Mouse (Mus musculus) G1E-ER4 (cell line): Measurements from ENCODE around the gene Elmod2. TPM values are rescaled to one million over a fixed set of nuclear protein-coding genes. Genes with fewer than 3 reads are reported as not detected.

ENCODE experiments used
- GATA1 ChIP-seq: IDR thresholded peaks from one replicate; pipeline ENCODE4 v1.8.0; 2012; ENCODE audit warnings: low read length, inconsistent platforms
- polyA plus RNA-seq: library from polyadenylated mRNA; stranded (reverse); fragments of >175 nt; gene quantifications from 2 replicates; pipeline ENCODE4 v1.2.3, GENCODE M21; 2012

The Elmod2 gene
- polyA plus RNA-seq, 1 experiment = 0.22 TPM

GRCm38 (mm10) chr8:83304946-83305345 lies 27.3 kb downstream of the Elmod2 start:
- no peak for TF ChIP-seq GATA1

DNA sequence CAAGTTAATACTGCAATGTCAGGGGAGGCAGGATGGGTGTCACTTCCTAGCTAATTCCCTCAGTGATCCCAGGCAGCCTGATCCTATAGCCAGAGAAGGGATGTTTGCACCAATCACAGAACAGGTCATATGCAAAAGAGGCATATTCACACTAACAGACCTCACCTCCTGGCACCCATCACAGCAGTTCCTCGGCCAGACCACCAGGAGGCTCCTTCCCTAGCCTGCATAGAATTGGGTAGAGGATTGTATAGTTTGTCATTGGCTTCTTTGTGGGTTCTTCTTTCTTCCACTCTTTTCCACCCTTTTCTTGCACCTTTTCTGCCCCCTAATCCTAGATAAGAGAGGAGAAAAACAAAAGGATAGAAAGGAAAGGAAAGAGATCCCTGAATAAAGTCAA lies 32.2 kb downstream of the Elmod2 start:
- no peak for TF ChIP-seq GATA1

- TF ChIP-seq GATA1 = no peak
These were observed 34.9 kb downstream of the Elmod2 start for GRCm38 (mm10) chr8:83297375-83297774.

- no peak for TF ChIP-seq GATA1
These were observed 42.1 kb downstream of the Elmod2 start, which contains the start of gene Ucp1 for GRCm38 (mm10) chr8:83290176-83290575. TSS of gene Ucp1 (plus strand) at chr8:83290352.

DNA sequence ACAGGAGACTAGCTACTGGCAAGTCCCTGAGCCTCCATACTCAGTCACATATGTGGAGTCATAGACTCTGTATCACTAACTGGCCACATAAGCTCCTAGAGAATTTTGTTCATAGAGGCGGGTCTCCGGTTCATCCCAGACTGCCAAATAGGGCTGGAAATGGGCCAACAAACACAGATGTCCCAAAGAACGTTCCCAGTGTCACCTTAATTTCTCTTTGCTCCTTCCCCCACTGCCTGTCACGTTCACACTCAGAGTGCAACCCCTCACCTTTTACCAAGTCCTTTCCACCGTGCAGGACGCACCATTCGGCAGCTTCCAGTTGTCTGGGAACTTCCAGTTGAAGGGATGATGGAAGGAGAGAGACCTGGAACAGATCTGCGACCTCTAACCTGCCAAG lies 46.9 kb downstream of the Elmod2 start:
- TF ChIP-seq GATA1 = no peak

DNA sequence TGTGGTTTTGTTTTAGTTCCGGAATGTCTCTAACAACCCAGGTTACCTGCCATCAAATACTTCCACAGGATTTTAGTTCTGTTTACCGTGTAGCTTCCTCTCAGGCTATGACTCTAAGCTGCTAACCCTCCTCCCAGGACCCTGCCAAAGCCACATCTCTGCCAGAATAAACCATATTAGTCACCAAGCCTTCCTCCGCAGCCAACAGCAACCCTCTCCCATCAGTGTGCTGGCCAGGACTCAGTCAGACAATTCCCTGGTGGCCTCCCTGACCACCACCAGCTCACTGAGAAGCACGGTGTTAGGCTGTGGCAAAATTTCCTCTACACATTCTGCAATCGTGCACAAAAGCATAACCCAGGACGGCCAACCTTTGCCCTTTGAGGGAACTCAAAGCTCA lies 53.9 kb downstream of the Elmod2 start:
- TF ChIP-seq GATA1 = no peak

- no peak for TF ChIP-seq GATA1
These were observed 57.8 kb downstream of the Elmod2 start for GRCm38 (mm10) chr8:83274470-83274869.

DNA sequence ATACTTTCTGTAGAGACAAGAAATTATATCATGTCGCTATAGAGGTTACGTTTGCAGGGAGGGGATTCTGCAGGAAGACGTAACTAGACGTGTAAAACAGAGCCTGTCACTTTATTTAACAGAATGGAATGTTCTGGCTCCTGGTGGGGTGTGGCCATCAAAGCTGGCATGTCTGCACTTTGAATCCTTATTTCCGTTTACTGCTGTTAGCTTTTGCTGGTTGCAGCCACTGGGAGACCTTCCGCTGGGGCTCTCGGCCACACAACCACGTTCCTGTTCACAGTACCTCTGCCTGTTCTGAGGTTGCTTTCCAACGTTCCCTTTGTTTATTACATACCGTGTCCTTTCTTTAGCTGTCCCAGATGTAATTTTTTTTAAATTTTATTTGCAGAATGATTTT lies 59.8 kb downstream of the Elmod2 start:
- TF ChIP-seq GATA1 = no peak

DNA sequence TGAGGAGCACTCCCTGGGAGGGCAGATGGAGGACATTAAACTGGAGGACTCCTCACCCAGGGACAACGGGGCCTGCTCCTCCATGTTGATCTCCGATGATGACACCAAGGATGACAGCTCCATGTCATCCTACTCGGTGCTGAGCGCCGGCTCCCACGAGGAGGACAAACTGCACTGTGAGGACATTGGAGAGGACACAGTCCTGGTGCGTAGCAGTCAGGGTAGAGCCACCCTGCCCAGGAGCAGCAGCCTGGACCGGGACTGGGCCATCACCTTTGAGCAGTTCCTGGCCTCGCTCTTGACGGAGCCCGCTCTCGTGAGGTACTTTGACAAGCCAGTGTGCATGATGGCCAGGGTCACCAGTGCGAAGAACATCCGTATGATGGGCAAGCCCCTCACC lies 61.1 kb downstream of the Elmod2 start:
- TF ChIP-seq GATA1 = no peak

Other genes with a start within 250 kb of the Elmod2 start
- gene Tbc1d9, start 167.1 kb downstream of the Elmod2 start, polyA plus RNA-seq = 0.01 TPM in 1 of 2 replicates, not detected in the other
- gene Gm10645, start 166.3 kb downstream of the Elmod2 start, polyA plus RNA-seq = not detected in 2 replicates
- gene Ucp1, start 42.1 kb downstream of the Elmod2 start, polyA plus RNA-seq = not detected in 2 replicates
- gene Mgat4d, start 16.0 kb upstream of the Elmod2 start, polyA plus RNA-seq = not detected in 2 replicates
- not detected in 2 replicates for gene Clgn, start 57.4 kb upstream of the Elmod2 start, polyA plus RNA-seq
- gene Scoc, start 125.9 kb upstream of the Elmod2 start, polyA plus RNA-seq = 1.4 and 1.8 TPM in 2 replicates
- not detected in 2 replicates for gene Olfr370, start 203.3 kb upstream of the Elmod2 start, polyA plus RNA-seq
- 277 and 338 TPM in 2 replicates for gene Ndufb7, start 234.2 kb upstream of the Elmod2 start, polyA plus RNA-seq